Mouse (Mus musculus): ENCODE results near the gene Lrrc10.

GRCm38 (mm10) chr10:117096096-117096495, 51.0 kb downstream of the Lrrc10 start:
- TF ChIP-seq JUND (IDR thresholded peaks at IDR 0.05; ENCODE audit: low read depth, low read length), result no peak
- TF ChIP-seq RCOR1 (IDR thresholded peaks at IDR 0.05; ENCODE audit: low read depth, low read length), result no peak
- no peak for TF ChIP-seq EP300 (IDR thresholded peaks at IDR 0.05; ENCODE audit: low read depth in 1 of 2, low read length in 2 of 2)
- TF ChIP-seq CTCF (IDR thresholded peaks at IDR 0.05 in 2 of 3, conservative IDR thresholded peaks at IDR 0.05 in 1 of 3; ENCODE audit: control insufficient read depth in 1 of 3, insufficient read depth in 1 of 3, low read depth in 2 of 3, low read length in 3 of 3, poor library complexity in 1 of 3, severe bottlenecking in 1 of 3), result no peak
- no peak for TF ChIP-seq GATA1 (IDR thresholded peaks at IDR 0.05; ENCODE audit: low read depth, low read length)
- TF ChIP-seq POLR2A (IDR thresholded peaks at IDR 0.05; ENCODE audit: control insufficient read depth in 1 of 2, insufficient read depth in 1 of 2, low read depth in 1 of 2, low read length in 2 of 2, poor library complexity in 1 of 2), result no peak
- no peak for TF ChIP-seq MAX (IDR thresholded peaks at IDR 0.05; ENCODE audit: low read length)
- TF ChIP-seq UBTF (IDR thresholded peaks at IDR 0.05; ENCODE audit: borderline replicate concordance, insufficient read depth, low read depth, low read length), result no peak
- TF ChIP-seq USF2 (IDR thresholded peaks at IDR 0.05; ENCODE audit: borderline replicate concordance in 1 of 2, insufficient read depth in 1 of 2, low read depth in 1 of 2, low read length in 2 of 2), result no peak

All from MEL (cell line).